Mouse (Mus musculus) spleen, adult 2 months (tissue): ENCODE measurements around the gene Naaa.

Experiments used
- CTCF ChIP-seq: fragments of 200-500 bp; IDR thresholded peaks from 2 replicates; pipeline ENCODE4 v1.5.1; 2011; ENCODE audit warnings: mild to moderate bottlenecking, inconsistent platforms; ENCODE audit not compliant: insufficient read depth, insufficient read length, insufficient replicate concordance; ENCODE audit errors: extremely low read depth
- POLR2A ChIP-seq: fragments of 200-500 bp; IDR thresholded peaks from 2 replicates; pipeline ENCODE4 v1.6.1; 2011; ENCODE audit warnings: low read depth, low read length, inconsistent platforms

- TF ChIP-seq CTCF, result no peak
- TF ChIP-seq POLR2A, result no peak
These were observed 58.8 kb downstream of the Naaa start for GRCm38 (mm10) chr5:92218915-92219793.
